Mouse (Mus musculus) lung, embryonic 14.5 days (tissue): Measurements from ENCODE around the gene Fuk. TPM values are rescaled to one million over a fixed set of nuclear protein-coding genes. Genes with fewer than 3 reads are reported as not detected.

Source experiments
- ATAC-seq: fragments of 200-750 bp; cut with Nextera tagmentation; 2 replicates; pipeline ENCODE4 v1.8.0; 2017; ENCODE audit warnings: mild to moderate bottlenecking, moderate TSS enrichment, moderate library complexity; ENCODE audit not compliant: insufficient read depth
- DNase-seq: peaks from one replicate; pipeline ENCODE4 v3.0.0-alpha.2; 2015
- H3K27ac ChIP-seq: fragments of 300-500 bp; sonication (generic); 2 replicates; pipeline ENCODE4 v1.5.1; 2014; ENCODE audit warnings: low read depth, mild to moderate bottlenecking, moderate library complexity
- H3K27me3 ChIP-seq: fragments of 300-500 bp; sonication (generic); 2 replicates; pipeline ENCODE4 v1.6.1; 2014; ENCODE audit warnings: low read length, control low read depth; ENCODE audit not compliant: insufficient read depth
- H3K36me3 ChIP-seq: fragments of 300-500 bp; sonication (generic); 2 replicates; pipeline ENCODE4 v1.6.1; 2014; ENCODE audit warnings: control low read depth; ENCODE audit not compliant: insufficient read depth
- H3K4me1 ChIP-seq: fragments of 300-500 bp; sonication (generic); 2 replicates; pipeline ENCODE4 v1.6.1; 2014; ENCODE audit warnings: antibody characterized with exemption, control low read depth; ENCODE audit not compliant: insufficient read depth
- H3K4me2 ChIP-seq: fragments of 300-500 bp; sonication (generic); 2 replicates; pipeline ENCODE4 v1.6.1; 2014; ENCODE audit warnings: mild to moderate bottlenecking
- H3K4me3 ChIP-seq: fragments of 300-500 bp; sonication (generic); 2 replicates; pipeline ENCODE4 v1.5.1; 2014; ENCODE audit warnings: low read depth, low read length
- H3K9ac ChIP-seq: fragments of 300-500 bp; sonication (generic); 2 replicates; pipeline ENCODE4 v1.6.1; 2014
- H3K9me3 ChIP-seq: fragments of 300-500 bp; sonication (generic); 2 replicates; pipeline ENCODE4 v1.6.1; 2016; ENCODE audit warnings: low read depth, low read length, control low read depth
- CTCF ChIP-seq: IDR thresholded peaks from 2 replicates; pipeline ENCODE4 v1.5.1; 2016; ENCODE audit warnings: antibody characterized with exemption, low read depth
- WGBS: fragments of 180-500 bp; shearing (Covaris S2); extraction: QIAGEN DNeasy Blood & Tissue Kit; methylation state at CpG from one replicate; pipeline ENCODE4 v1.1.7; 2014; 5-methylcytosine and 5-hydroxymethylcytosine counted together
- polyA plus RNA-seq: library from polyadenylated mRNA; unstranded; fragments of >200 nt; fragmentation: Nextera tagmentation; extraction: Ambion mirVana; gene quantifications from 2 replicates; pipeline ENCODE4 v1.2.1, GENCODE M21; 2014

Gene Fuk
- polyA plus RNA-seq, result 9.0 and 11.5 TPM in 2 replicates

DNA sequence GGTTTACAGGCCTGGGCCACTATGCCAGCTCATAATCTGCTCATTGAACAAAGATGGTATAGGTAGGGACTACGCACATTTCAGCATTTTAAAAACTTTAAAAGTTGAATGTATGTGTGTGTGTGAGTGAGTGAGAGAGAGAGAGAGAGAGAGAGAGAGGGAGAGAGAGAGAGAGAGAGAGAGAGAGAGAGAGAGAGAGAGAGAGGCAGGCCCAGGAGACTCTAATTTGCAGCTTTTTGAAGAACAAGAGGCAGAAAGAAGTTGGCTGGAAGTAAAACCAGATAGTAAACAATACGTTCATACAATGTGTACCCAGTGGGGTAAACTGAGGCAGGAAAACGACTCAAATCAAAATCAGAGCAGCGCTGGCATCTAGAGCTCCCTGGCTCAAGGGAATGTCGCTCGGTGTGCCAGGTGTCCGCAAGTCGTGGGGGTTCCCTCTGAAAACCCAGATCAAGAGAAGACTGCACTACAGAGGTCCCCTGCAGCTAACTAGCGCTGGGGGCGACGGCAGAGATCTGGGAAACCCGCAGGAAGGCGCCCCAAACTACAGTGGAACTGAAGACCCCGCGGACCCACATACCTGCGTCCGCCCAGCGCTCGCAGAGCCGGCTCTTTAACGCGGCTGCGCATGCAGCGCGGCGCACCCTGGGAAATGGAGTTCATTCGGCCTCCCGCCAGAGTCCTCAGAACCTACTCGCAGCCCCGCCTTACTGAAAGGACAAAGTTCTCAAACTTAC is at the start of gene Fuk:
Fuk (minus strand) TSS at position 650 of the 740 bp plus-strand sequence.
- no peak for TF ChIP-seq CTCF
- Histone ChIP-seq H3K4me3 (peak within 1 kb of the TSS; percentile 71), H3K4me2 (peak within 1 kb of the TSS; percentile 71), H3K27me3 (no peaks in the 10 kb centered on the region), H3K4me1 (no peaks in the 10 kb centered on the region), H3K27ac (no peak within 1 kb of the TSS), H3K9ac (peak within 1 kb of the TSS; percentile 78), H3K36me3 (no peaks in the 10 kb centered on the region), H3K9me3 (no peaks in the 10 kb centered on the region)
- ATAC-seq (peak; percentile 96), DNase-seq (peak; percentile 93)
- WGBS, result 3% methylated on average over 30 of the region's 30 CpGs

DNA sequence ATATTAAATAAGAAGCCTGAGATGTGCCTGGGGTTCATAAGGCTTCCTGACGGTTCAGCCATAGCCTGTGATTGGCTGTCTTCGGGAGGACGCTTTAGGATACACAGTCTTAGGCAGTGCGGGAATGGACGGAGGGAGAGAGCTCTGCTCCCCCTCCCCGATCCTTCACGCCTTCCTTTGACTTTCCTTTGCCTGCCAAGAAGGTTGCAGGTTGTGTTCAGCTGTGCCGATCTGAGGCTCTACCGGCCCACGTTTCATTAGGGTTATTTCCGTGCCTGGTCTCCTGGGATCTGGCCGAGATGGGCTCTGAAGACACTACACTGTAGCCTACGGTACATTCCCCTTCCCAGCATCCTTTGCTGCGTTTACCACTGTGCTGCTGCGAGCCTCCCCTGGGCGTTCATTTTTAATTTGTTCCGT is 47.8 kb upstream of the Fuk start:
- WGBS, result 78% methylated on average over 17 of the region's 17 CpGs
- Histone ChIP-seq H3K27ac (no peak overlapping the region), H3K9ac (no peak overlapping the region), H3K9me3 (no peaks in the 10 kb centered on the region), H3K4me1 (no peaks in the 10 kb centered on the region), H3K36me3 (no peaks in the 10 kb centered on the region), H3K4me2 (no peak overlapping the region), H3K27me3 (no peaks in the 10 kb centered on the region), H3K4me3 (no peak overlapping the region)
- ATAC-seq (no peak), DNase-seq (no peak)
- no peak for TF ChIP-seq CTCF

DNA sequence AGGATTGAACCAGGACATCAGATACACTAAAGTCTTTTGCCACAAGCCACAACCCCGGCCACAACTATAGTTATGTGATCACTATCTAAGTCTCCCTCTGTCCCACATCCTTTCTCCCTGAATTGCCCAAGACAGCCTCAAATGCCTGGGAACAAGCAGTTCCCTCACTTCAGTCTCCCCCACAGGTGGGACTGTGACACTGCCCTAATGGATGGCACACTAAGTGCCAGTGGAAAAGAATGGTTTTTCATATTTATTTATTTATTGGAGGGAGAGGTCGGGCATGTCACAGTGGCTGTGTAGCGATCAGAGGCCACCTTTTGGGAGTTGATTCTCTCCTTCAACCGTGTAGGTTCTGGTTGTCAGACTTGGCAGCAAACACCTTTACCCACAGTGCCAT is 43.4 kb upstream of the Fuk start:
- no peaks in the 10 kb centered on the region for H3K36me3 ChIP-seq
- H3K4me1 ChIP-seq, result no peaks in the 10 kb centered on the region
- no peak for TF ChIP-seq CTCF
- no peaks in the 10 kb centered on the region for H3K27me3 ChIP-seq
- no peaks in the 10 kb centered on the region for H3K9me3 ChIP-seq
- DNase-seq (no peak), ATAC-seq (no peak)
- WGBS, result 59% methylated on average over 4 of the region's 4 CpGs
- H3K9ac ChIP-seq, result no peak overlapping the region
- no peak overlapping the region for H3K4me2 ChIP-seq
- H3K4me3 ChIP-seq, result no peak overlapping the region
- no peak overlapping the region for H3K27ac ChIP-seq

GRCm38 (mm10) chr8:110944276-110944876 is 42.1 kb upstream of the Fuk start:
- Histone ChIP-seq H3K4me3 (no peak overlapping the region), H3K9me3 (no peaks in the 10 kb centered on the region), H3K27ac (no peak overlapping the region), H3K36me3 (no peaks in the 10 kb centered on the region), H3K4me1 (no peaks in the 10 kb centered on the region), H3K4me2 (no peak overlapping the region), H3K27me3 (no peaks in the 10 kb centered on the region), H3K9ac (no peak overlapping the region)
- DNase-seq (no peak), ATAC-seq (no peak)
- WGBS, result 73% methylated on average over 7 of the region's 7 CpGs
- TF ChIP-seq CTCF, result no peak

DNA sequence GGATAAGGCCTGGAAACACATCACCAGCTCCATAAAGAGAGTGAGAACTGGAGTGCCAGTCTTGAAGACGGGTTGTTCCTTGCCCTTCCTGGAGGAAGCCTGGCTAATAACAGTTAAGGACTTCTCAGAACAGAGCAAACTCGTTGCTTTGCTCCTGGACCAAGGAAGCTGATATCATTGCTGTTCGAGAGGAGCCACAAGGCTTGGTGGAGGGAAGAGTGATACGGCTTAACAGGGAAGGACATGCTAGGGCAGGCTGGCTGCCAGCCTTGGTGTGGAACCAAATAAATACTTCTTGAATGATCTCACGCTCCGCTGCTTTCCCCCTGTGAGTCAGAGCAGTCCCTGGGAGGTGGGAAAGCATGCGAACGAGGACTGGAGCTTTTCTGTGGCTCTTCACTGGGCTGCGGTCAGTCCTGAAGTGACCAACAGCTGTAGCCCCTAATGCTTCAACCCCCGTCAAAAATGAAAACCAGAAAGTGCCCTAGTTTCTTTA is 39.2 kb upstream of the Fuk start:
- ATAC-seq (peak; percentile 47; the same call in 1 of the 2 replicates), DNase-seq (peak; percentile 37)
- WGBS, result 64% methylated on average over 10 of the region's 10 CpGs
- Histone ChIP-seq H3K4me2 (no peak overlapping the region), H3K36me3 (no peaks in the 10 kb centered on the region), H3K4me1 (no peaks in the 10 kb centered on the region), H3K9me3 (no peaks in the 10 kb centered on the region), H3K4me3 (no peak overlapping the region), H3K27ac (peak overlapping the region; percentile 37), H3K9ac (no peak overlapping the region), H3K27me3 (no peaks in the 10 kb centered on the region)
- TF ChIP-seq CTCF, result no peak

DNA sequence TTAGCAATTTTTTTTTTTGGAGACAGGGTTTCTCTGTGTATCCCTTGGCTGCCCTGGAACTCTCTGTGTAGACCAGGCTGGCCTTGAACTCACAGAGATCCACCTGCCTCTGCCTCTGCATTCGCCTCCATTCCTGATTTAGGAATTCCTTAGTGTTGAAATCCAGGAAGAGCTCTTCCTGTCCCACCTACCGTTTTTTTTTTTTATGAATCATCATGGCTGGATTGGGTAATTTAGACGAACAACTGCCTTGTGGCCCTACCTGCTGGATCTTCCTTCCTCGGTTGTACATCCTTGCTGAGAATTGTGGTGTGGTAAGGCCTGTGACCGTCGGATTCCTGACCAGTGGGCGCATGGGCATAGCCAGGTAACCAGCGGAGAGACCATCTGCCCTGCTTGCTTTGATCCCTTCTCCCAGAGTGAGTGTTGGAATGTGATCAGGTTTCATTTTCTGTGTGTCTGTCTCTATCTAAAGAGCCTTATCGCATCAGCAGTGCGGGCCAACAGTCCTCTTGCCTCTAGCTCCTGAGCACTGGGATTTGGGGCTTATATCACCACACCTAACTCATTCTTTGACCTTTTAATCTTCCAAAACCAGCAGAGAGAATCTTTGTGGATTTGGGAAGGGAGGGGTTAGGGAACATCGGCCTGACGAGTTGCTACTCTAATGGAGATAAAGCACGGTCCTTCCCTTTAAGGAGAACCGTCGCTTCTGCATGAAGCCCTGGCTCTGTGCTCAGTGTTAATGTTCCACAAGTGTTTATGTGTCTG is 38.6 kb upstream of the Fuk start:
- no peak for ATAC-seq
- Histone ChIP-seq H3K27me3 (no peaks in the 10 kb centered on the region), H3K9ac (no peak overlapping the region), H3K9me3 (no peaks in the 10 kb centered on the region), H3K36me3 (no peaks in the 10 kb centered on the region), H3K4me2 (no peak overlapping the region), H3K4me1 (no peaks in the 10 kb centered on the region), H3K27ac (peak overlapping the region; percentile 37), H3K4me3 (no peak overlapping the region)
- no peak for TF ChIP-seq CTCF
- WGBS, result 80% methylated on average over 15 of the region's 15 CpGs
- no peak for DNase-seq
